Mouse (Mus musculus): ENCODE measurements around the gene Tbl3.

Gene Tbl3

DNA sequence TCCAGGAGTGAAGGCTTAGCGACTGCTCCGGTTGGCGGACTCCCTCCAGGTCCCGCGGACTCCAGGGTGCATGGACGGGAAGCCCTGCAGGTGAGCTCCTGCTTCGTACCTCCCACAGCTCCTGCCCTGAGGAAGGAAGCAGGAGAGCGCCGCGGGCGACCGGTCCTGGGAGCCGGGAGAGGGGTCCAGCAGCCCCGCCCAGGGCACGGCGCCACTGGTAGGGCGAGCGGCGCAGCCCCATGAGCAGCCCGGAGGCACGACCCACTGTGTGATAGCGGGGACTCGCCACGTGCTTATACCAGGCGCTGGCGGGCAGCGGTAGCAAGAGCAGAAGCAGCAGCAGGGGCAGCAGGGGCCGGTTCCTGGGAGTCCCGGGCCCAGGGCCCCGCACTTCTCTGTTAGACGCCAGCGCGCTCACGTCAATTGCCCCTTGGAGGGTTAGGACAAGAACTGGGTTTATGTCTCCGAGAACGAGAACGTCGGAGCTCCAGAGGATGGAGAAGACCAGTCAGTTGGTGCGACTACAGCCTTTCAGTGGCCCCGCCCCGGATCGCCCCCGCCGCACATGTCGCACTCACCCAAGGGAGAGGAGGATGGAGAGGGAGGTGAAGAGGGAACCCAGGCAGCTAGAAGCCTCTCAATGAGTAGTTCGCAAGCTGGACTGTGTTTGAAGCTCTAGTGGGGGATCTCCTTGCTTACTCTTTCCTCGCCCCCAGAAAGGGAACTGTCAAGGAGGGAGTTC lies 49.3 kb downstream of the Tbl3 start, which contains the start of gene Npw:
TSS of gene Npw (minus strand) at position 441 of the 742 bp plus-strand sequence.
- Histone ChIP-seq H3K27me3 (ENCODE audit: insufficient read depth, low read length) (peaks cover 53% of the 10 kb centered on the region), H3K9me3 (ENCODE audit: low read length) (no peaks in the 10 kb centered on the region), H3K36me3 (ENCODE audit: insufficient read depth, low read length) (no peaks in the 10 kb centered on the region), H3K4me3 (replicated peaks; ENCODE audit: low read length) (peak within 1 kb of the TSS; percentile 83), H3K4me1 (replicated peaks; ENCODE audit: low read depth, low read length) (peaks cover 31% of the 10 kb centered on the region)
- TF ChIP-seq NANOG (IDR thresholded peaks at IDR 0.05; ENCODE audit: borderline replicate concordance, low read length) (no peak), CTCF (conservative IDR thresholded peaks at IDR 0.05; ENCODE audit: low read length) (no peak), POU5F1 (IDR thresholded peaks at IDR 0.05; ENCODE audit: borderline replicate concordance, low read length) (no peak)

DNA sequence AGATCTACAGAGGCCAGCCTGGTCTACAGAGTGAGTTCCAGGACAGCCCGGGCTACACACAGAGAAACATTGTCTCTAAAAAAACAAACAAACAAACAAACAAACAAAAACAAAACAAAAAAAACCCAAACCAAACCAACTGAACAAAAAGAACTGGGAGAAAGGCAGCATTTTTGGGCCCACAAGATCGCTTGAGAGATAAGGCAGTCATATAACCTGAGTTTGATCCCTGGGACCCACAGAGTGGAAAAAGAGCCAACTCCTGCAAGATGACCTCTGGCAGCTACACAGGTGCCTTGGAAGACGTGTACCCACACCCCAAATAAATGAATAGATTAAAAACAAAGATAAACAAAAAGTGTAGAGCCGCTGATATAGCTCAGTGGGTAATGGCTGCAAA lies 52.5 kb downstream of the Tbl3 start:
- no peak overlapping the region for H3K4me3 ChIP-seq (replicated peaks; ENCODE audit: low read length)
- H3K9me3 ChIP-seq (ENCODE audit: low read length) = no peaks in the 10 kb centered on the region
- peaks cover 72% of the 10 kb centered on the region for H3K27me3 ChIP-seq (ENCODE audit: insufficient read depth, low read length)
- H3K36me3 ChIP-seq (ENCODE audit: insufficient read depth, low read length) = no peaks in the 10 kb centered on the region
- H3K4me1 ChIP-seq (replicated peaks; ENCODE audit: low read depth, low read length) = peaks cover 38% of the 10 kb centered on the region
- TF ChIP-seq NANOG (IDR thresholded peaks at IDR 0.05; ENCODE audit: borderline replicate concordance, low read length) (no peak), POU5F1 (IDR thresholded peaks at IDR 0.05; ENCODE audit: borderline replicate concordance, low read length) (no peak), CTCF (conservative IDR thresholded peaks at IDR 0.05; ENCODE audit: low read length) (no peak)

- no peaks in the 10 kb centered on the region for H3K36me3 ChIP-seq (ENCODE audit: insufficient read depth, low read length)
- 0 out of 2 replicates have a peak overlapping the region, but pooled peaks have one; percentile 14 for H3K4me3 ChIP-seq (replicated peaks; ENCODE audit: low read length)
- peaks cover 43% of the 10 kb centered on the region for H3K4me1 ChIP-seq (replicated peaks; ENCODE audit: low read depth, low read length)
- H3K27me3 ChIP-seq (ENCODE audit: insufficient read depth, low read length) = peaks cover 74% of the 10 kb centered on the region
- no peaks in the 10 kb centered on the region for H3K9me3 ChIP-seq (ENCODE audit: low read length)
- TF ChIP-seq CTCF (conservative IDR thresholded peaks at IDR 0.05; ENCODE audit: low read length) (peak; percentile 12; the same call in 1 of the 2 replicates), POU5F1 (IDR thresholded peaks at IDR 0.05; ENCODE audit: borderline replicate concordance, low read length) (no peak), NANOG (IDR thresholded peaks at IDR 0.05; ENCODE audit: borderline replicate concordance, low read length) (no peak)
Observed at GRCm38 (mm10) chr17:24653967-24654710, 53.3 kb downstream of the Tbl3 start.

- TF ChIP-seq CTCF (conservative IDR thresholded peaks at IDR 0.05; ENCODE audit: low read length) = no peak
- no peak for TF ChIP-seq NANOG (IDR thresholded peaks at IDR 0.05; ENCODE audit: borderline replicate concordance, low read length)
- no peak for TF ChIP-seq POU5F1 (IDR thresholded peaks at IDR 0.05; ENCODE audit: borderline replicate concordance, low read length)
- Histone ChIP-seq H3K36me3 (ENCODE audit: insufficient read depth, low read length) (no peaks in the 10 kb centered on the region), H3K4me3 (replicated peaks; ENCODE audit: low read length) (no peak overlapping the region), H3K4me1 (replicated peaks; ENCODE audit: low read depth, low read length) (peaks cover 45% of the 10 kb centered on the region), H3K27me3 (ENCODE audit: insufficient read depth, low read length) (peaks cover 62% of the 10 kb centered on the region), H3K9me3 (ENCODE audit: low read length) (no peaks in the 10 kb centered on the region)
Observed at GRCm38 (mm10) chr17:24651835-24652234, 55.6 kb downstream of the Tbl3 start.

DNA sequence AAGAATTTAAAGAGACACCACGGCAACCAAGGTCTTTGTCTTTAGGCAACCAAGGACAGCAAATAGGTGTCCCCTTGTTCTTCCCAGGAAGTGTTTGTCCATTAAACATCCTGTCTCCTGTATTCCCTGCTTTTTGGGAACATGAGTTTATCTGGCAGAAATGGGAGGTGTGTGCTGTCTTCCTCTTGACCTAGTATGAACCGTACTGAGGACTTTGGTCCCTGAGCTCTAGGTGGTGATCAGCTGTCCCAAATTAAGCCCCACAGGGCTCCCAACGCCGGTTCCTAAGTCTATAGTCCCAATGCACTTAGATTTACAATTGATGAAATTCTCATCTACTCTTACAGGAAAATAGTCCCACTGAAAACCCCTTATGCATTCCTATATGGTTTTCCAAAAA lies 56.7 kb downstream of the Tbl3 start:
- H3K27me3 ChIP-seq (ENCODE audit: insufficient read depth, low read length) = peaks cover 54% of the 10 kb centered on the region
- H3K36me3 ChIP-seq (ENCODE audit: insufficient read depth, low read length) = no peaks in the 10 kb centered on the region
- peak overlapping the region; percentile 90 for H3K4me3 ChIP-seq (replicated peaks; ENCODE audit: low read length)
- H3K4me1 ChIP-seq (replicated peaks; ENCODE audit: low read depth, low read length) = peaks cover 54% of the 10 kb centered on the region
- no peak for TF ChIP-seq POU5F1 (IDR thresholded peaks at IDR 0.05; ENCODE audit: borderline replicate concordance, low read length)
- H3K9me3 ChIP-seq (ENCODE audit: low read length) = no peaks in the 10 kb centered on the region

- TF ChIP-seq POU5F1 (IDR thresholded peaks at IDR 0.05; ENCODE audit: borderline replicate concordance, low read length) = no peak
- no peak for TF ChIP-seq CTCF (conservative IDR thresholded peaks at IDR 0.05; ENCODE audit: low read length)
- no peak for TF ChIP-seq NANOG (IDR thresholded peaks at IDR 0.05; ENCODE audit: borderline replicate concordance, low read length)
- Histone ChIP-seq H3K27me3 (ENCODE audit: insufficient read depth, low read length) (peaks cover 53% of the 10 kb centered on the region), H3K36me3 (ENCODE audit: insufficient read depth, low read length) (no peaks in the 10 kb centered on the region), H3K9me3 (ENCODE audit: low read length) (no peaks in the 10 kb centered on the region), H3K4me1 (replicated peaks; ENCODE audit: low read depth, low read length) (peaks cover 60% of the 10 kb centered on the region), H3K4me3 (replicated peaks; ENCODE audit: low read length) (peak within 1 kb of the TSS; percentile 90)
Observed at GRCm38 (mm10) chr17:24650070-24650616, 57.3 kb downstream of the Tbl3 start, which contains the start of gene Slc9a3r2. TSS of gene Slc9a3r2 (minus strand) at chr17:24650327.

GRCm38 (mm10) chr17:24649581-24650069 lies 57.8 kb downstream of the Tbl3 start:
- Histone ChIP-seq H3K27me3 (ENCODE audit: insufficient read depth, low read length) (peaks cover 50% of the 10 kb centered on the region), H3K4me3 (replicated peaks; ENCODE audit: low read length) (peak overlapping the region; percentile 90), H3K4me1 (replicated peaks; ENCODE audit: low read depth, low read length) (peaks cover 65% of the 10 kb centered on the region), H3K9me3 (ENCODE audit: low read length) (no peaks in the 10 kb centered on the region), H3K36me3 (ENCODE audit: insufficient read depth, low read length) (no peaks in the 10 kb centered on the region)
- TF ChIP-seq NANOG (IDR thresholded peaks at IDR 0.05; ENCODE audit: borderline replicate concordance, low read length) (no peak), POU5F1 (IDR thresholded peaks at IDR 0.05; ENCODE audit: borderline replicate concordance, low read length) (no peak), CTCF (conservative IDR thresholded peaks at IDR 0.05; ENCODE audit: low read length) (no peak)

DNA sequence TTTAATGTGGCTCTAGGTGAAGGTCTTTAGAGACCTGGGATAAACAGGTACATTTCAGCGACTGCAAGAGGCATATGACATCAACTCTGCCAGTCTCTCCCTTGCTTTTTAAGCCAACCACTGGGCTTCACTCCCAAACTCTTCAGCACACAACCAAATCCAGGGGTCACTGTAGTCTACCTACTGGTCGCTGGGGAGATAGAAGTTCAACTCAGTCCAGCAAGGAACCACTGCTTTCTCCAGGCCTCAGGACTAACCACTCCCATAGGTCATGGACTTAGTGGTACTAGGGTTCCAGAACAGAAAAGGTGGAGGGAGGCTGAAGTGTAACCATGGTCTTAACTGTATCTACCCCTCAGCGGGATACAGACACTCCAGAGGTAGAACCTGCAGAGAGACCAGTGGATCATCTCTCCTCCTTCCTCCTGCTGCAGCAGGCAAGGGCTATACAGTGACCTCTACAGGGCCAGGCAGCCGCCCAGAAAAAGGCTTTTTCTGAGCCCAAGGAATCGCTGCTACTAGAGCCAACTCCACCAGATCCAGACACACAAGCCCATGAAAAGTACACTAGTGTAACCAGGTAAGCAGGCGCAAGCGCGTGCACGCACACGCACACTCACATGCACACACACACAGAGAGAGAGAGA lies 58.6 kb downstream of the Tbl3 start:
- peaks cover 50% of the 10 kb centered on the region for H3K27me3 ChIP-seq (ENCODE audit: insufficient read depth, low read length)
- peaks cover 65% of the 10 kb centered on the region for H3K4me1 ChIP-seq (replicated peaks; ENCODE audit: low read depth, low read length)
- H3K4me3 ChIP-seq (replicated peaks; ENCODE audit: low read length) = no peak overlapping the region
- no peaks in the 10 kb centered on the region for H3K9me3 ChIP-seq (ENCODE audit: low read length)
- H3K36me3 ChIP-seq (ENCODE audit: insufficient read depth, low read length) = no peaks in the 10 kb centered on the region
- TF ChIP-seq POU5F1 (IDR thresholded peaks at IDR 0.05; ENCODE audit: borderline replicate concordance, low read length) = no peak
